Mouse (Mus musculus): ENCODE measurements around the gene Grik3. TPM values are rescaled to one million over a fixed set of nuclear protein-coding genes. Genes with fewer than 3 reads are reported as not detected.

Gene Grik3
- polyA plus RNA-seq (2017; shearing (Covaris generic)): not detected

GRCm38 (mm10) chr4:125490661-125491504, at the start of gene Grik3:
Grik3 (plus strand) TSS chr4:125490700.
- no peak for ATAC-seq

DNA sequence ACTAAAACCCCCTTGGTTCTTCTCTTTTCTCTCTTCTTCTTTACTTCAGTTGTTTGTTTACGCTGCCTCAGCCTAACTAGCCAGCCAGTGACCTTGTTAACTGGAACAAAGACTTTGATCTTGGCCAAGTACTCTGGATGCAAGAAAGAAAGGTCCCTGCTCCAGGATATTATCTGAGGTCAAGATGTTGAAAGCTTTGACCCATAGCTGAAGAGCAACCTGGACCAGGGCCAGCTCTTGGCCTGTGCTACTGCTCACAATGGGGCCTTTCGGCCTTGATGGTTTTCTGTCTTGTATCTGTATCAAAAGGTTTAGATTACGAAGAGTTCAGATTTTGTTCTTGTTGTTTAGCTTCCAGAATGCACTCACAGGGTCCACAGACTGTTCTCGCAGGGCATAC, 48.7 kb upstream of the Grik3 start:
- ATAC-seq: no peak

GRCm38 (mm10) chr4:125444366-125444765, 46.1 kb upstream of the Grik3 start:
- no peak for ATAC-seq

DNA sequence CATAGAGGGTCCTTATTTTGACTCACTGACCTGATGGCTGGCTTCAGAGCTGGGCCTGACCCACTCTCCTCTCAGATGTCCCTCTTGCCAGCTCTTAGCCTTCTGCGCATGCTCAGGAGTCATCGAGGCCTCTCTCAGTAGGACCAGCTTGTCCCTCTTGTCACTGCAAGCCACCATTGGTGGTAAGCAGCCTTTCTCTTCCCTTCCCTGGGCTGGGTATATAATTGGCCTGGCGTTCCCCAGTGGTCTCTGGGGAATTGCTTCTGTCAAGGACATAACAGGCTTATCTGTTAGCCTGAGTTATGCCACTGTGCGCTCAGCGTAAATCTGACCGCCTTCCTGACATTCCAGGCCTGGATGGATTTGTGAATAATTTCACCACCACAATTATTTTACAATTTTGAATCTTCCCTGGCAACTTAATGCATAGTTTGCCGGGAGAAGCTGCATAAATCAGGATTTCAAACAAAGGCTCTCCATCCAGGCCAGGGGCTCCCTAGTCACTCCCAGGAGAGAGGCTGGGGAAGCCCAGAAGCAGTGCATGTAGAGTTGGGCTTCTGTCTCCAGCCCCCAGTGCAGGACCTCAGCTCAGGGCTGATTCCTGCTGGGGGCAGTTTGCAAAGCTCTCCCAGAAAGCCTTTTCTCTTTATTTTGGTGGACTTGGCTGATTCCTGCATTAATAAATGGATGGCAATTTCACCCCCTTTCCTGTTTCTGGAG, 39.7 kb upstream of the Grik3 start:
- ATAC-seq: no peak

GRCm38 (mm10) chr4:125451821-125452220, 38.7 kb upstream of the Grik3 start:
- ATAC-seq: no peak

DNA sequence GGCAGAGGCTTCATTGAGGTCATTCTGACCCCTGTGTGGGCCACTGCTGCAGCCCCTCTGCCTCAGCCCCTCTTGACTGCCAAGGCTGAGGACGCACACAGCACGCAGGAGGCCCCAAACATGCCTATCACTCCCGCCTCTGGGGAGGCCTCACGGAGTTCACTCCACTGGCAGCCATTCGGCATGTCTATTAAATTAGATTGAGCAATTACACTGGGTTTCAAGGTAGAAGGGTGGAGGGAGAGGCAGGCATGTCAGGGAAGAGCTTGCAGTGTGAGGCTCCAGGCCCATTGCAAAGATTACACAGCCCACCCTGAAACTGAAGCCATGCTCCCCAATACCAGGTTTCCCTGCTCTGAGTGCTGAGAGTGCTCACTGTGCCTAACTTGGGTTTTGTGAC, 34.0 kb upstream of the Grik3 start:
- ATAC-seq: no peak

DNA sequence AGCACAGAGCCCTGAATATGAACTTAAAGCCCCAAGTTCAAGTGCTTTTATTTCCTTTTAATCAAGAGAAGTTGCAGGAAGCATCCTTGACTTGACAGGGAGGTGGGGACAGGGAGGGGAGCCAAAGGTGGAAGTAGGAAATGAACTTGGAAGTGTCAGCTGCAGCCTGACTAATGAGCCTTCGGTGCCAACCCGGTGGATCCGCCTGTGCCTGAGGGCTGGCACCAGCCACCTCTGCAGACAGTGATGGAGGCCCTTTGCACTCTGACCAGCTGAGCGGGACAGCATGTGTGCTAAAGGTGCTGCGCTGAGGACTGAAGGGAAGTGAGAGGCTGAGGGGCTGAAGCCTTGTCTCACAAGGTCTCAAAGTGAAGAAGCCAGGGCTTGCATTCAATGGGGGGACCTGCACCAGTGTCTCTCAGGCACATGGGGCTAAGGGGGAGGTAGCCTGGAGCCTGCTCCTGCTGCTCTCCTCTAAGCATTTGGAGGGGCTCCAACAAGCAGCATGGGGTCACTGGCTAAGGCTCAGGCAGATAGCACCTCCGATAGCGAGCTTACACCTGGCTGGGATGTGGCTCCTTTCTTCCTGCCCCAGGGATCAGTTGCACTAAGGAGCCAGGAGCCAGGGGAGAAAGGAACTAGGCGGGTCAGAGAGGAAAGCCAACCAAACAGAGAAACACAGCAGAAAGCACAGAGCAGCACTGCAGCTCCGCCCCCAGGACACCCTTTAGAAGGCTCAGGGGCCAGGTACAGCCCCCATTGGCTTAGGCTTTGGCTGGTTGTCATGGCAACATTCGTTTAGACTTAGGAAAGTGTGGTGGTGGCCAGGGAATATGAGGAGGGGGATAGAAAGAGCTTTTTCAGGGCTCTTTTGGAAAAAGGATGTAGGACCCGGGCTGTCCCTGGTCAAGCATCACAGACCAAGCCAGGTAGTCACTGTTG, 33.1 kb upstream of the Grik3 start:
- ATAC-seq: no peak

DNA sequence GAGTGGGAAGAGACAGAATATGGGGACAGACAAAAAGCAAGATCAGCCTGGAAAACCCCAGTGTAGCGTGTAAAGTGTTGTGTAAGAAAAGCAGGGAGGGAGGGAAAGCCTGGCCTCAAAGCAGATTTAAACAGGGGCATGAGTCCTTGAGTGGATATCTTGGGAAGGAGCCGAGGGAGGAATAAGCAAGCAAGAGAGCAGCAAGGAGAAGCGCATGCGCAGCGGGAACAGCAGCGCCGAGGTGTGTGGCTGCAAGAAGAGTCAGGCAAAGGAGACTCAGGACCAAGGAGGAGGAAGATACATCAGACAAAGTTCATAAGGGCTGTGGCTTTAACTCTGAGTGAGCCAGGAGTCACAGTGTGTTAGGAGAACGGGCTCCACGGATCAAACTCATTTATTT, 30.7 kb upstream of the Grik3 start:
- no peak for ATAC-seq

- no peak for ATAC-seq
Observed at GRCm38 (mm10) chr4:125469711-125470372, 20.7 kb upstream of the Grik3 start.

- ATAC-seq: no peak
Observed at GRCm38 (mm10) chr4:125474903-125475302, 15.6 kb upstream of the Grik3 start.

- no peak for ATAC-seq
Observed at GRCm38 (mm10) chr4:125478071-125478470, 12.4 kb upstream of the Grik3 start.

DNA sequence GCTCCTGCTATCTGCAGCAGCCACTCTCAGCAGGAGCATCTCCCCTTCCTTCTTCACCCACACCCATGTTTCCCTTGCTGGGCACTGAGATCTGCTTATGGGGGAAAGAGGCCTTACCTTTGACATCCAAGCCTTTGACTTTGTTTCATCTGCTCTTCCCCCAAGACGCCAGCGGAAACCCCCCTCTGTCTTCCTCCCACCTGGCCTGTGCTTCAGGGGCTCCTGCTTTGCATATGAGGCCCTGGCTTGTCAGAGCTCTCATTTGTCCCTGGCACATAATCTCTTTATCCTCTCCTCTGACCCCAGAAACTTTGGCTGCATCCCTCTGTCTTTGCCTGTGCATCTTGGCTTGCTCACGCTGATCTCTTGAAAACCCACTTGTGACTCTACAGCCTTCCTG, 9.2 kb upstream of the Grik3 start:
- no peak for ATAC-seq

GRCm38 (mm10) chr4:125484131-125484530, 6.4 kb upstream of the Grik3 start:
- ATAC-seq: no peak

DNA sequence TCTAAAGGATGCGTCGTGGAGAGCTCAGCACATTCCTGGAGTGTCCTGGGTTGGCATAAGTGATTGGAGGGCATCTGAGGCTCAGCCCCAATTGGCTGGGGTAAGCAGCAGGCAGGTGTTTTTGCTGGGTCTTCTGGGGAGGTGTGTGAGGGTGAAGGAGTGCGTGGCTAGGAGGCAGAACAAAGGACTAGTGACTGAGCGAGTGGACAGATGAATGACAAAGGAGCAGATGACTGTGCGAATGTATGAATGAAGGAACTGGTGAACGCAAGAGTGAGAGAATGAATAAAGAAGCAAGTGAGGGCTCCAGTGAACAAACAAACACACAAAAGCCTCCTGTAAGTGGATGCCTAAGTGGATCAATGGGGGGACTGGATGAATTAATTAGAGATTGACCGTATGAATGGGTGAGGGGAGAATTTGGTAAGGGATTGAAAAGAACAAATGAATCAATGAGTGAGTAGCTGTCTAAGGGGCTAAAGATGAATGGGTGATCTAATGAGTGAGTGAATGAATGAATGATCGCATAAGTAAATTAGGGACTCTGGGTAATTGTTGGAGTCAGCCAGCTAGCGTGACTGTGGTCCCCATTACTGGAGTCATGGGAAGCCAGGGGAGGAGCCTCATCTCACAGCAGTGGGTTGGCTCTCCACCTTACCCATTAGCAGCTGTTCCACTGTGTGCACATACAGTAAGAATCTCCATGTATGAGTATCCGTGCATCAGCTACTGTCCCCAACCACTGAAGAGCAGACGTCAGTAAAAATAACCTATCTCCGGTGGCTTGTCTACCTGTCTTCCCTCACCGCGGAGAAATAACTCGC, 4.9 kb upstream of the Grik3 start:
- no peak for ATAC-seq

GRCm38 (mm10) chr4:125486616-125487015, 3.9 kb upstream of the Grik3 start:
- ATAC-seq: no peak

DNA sequence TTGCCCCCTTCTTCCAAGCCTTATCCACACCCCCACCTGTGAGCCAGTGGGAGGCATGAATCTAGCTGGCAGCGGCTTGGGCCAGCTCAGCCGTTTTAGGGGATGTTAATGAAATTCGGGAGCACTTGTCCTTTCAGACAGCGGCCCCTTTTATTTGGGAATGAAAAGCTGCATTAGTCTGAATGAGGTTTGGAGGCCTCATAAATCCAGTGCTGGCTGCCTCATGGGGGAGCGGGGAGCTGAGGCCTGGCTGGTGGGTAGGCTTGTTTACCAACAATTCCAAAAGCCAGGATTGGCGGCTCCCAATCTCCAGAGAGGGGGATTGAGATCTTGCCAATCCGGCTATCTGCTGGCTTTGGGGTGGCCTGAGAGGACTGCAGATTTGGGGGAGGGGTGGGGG, 3.5 kb upstream of the Grik3 start:
- ATAC-seq: no peak

- no peak for ATAC-seq
Observed at GRCm38 (mm10) chr4:125488796-125489637, 1.5 kb upstream of the Grik3 start.

- ATAC-seq: no peak
Observed at GRCm38 (mm10) chr4:125489901-125490590, 454 bp upstream of the Grik3 start.

GRCm38 (mm10) chr4:125491505-125492121, 1.1 kb downstream of the Grik3 start:
- ATAC-seq: no peak
